Mouse (Mus musculus): ENCODE measurements around the gene Prkar2b. TPM values are rescaled to one million over a fixed set of nuclear protein-coding genes. Genes with fewer than 3 reads are reported as not detected.

Prkar2b gene
- polyA plus RNA-seq, 1 experiment from 2014 or later, result 36.2 TPM

GRCm38 (mm10) chr12:32087339-32087738 is 26.2 kb upstream of the Prkar2b start:
- H3K27ac ChIP-seq (replicated peaks), result no peak overlapping the region
- H3K36me3 ChIP-seq, result no peaks in the 10 kb centered on the region
- H3K4me2 ChIP-seq (replicated peaks), result no peak overlapping the region
- no peaks in the 10 kb centered on the region for H3K27me3 ChIP-seq
- no peak overlapping the region for H3K9ac ChIP-seq
- H3K4me1 ChIP-seq, result no peaks in the 10 kb centered on the region
- no peak for ATAC-seq (ENCODE audit: insufficient number of reproducible peaks, low FRiP score, low TSS enrichment, low read depth)
- WGBS, result 75% methylated on average over 8 of the region's 8 CpGs
- no peak overlapping the region for H3K4me3 ChIP-seq (replicated peaks)
- H3K9me3 ChIP-seq (replicated peaks), result no peaks in the 10 kb centered on the region

- Histone ChIP-seq H3K9me3 (replicated peaks) (no peaks in the 10 kb centered on the region), H3K9ac (no peak overlapping the region), H3K4me3 (replicated peaks) (no peak overlapping the region), H3K27ac (replicated peaks) (no peak overlapping the region), H3K27me3 (no peaks in the 10 kb centered on the region), H3K36me3 (no peaks in the 10 kb centered on the region), H3K4me1 (no peaks in the 10 kb centered on the region), H3K4me2 (replicated peaks) (no peak overlapping the region)
- ATAC-seq (ENCODE audit: insufficient number of reproducible peaks, low FRiP score, low TSS enrichment, low read depth), result no peak
- 66% methylated on average over 3 of the region's 3 CpGs for WGBS
These were observed 25.8 kb upstream of the Prkar2b start for GRCm38 (mm10) chr12:32086874-32087273.

- no peaks in the 10 kb centered on the region for H3K36me3 ChIP-seq
- WGBS, result 57% methylated on average over 3 of the region's 3 CpGs
- no peak for ATAC-seq (ENCODE audit: insufficient number of reproducible peaks, low FRiP score, low TSS enrichment, low read depth)
- H3K4me1 ChIP-seq, result no peaks in the 10 kb centered on the region
- H3K9ac ChIP-seq, result no peak overlapping the region
- H3K9me3 ChIP-seq (replicated peaks), result no peaks in the 10 kb centered on the region
- no peak overlapping the region for H3K27ac ChIP-seq (replicated peaks)
- no peak overlapping the region for H3K4me2 ChIP-seq (replicated peaks)
- H3K4me3 ChIP-seq (replicated peaks), result no peak overlapping the region
- no peaks in the 10 kb centered on the region for H3K27me3 ChIP-seq
These were observed 24.8 kb upstream of the Prkar2b start for GRCm38 (mm10) chr12:32085856-32086255.

GRCm38 (mm10) chr12:32085189-32085588 is 24.1 kb upstream of the Prkar2b start:
- no peaks in the 10 kb centered on the region for H3K9me3 ChIP-seq (replicated peaks)
- ATAC-seq (ENCODE audit: insufficient number of reproducible peaks, low FRiP score, low TSS enrichment, low read depth), result no peak
- no peaks in the 10 kb centered on the region for H3K4me1 ChIP-seq
- H3K36me3 ChIP-seq, result no peaks in the 10 kb centered on the region
- no peak overlapping the region for H3K9ac ChIP-seq
- no peak overlapping the region for H3K27ac ChIP-seq (replicated peaks)
- H3K4me3 ChIP-seq (replicated peaks), result no peak overlapping the region
- no peaks in the 10 kb centered on the region for H3K27me3 ChIP-seq
- H3K4me2 ChIP-seq (replicated peaks), result no peak overlapping the region

GRCm38 (mm10) chr12:32084601-32085000 is 23.5 kb upstream of the Prkar2b start:
- H3K36me3 ChIP-seq, result no peaks in the 10 kb centered on the region
- no peak overlapping the region for H3K9ac ChIP-seq
- H3K27me3 ChIP-seq, result no peaks in the 10 kb centered on the region
- no peak overlapping the region for H3K4me3 ChIP-seq (replicated peaks)
- no peaks in the 10 kb centered on the region for H3K9me3 ChIP-seq (replicated peaks)
- no peaks in the 10 kb centered on the region for H3K4me1 ChIP-seq
- no peak for ATAC-seq (ENCODE audit: insufficient number of reproducible peaks, low FRiP score, low TSS enrichment, low read depth)
- no peak overlapping the region for H3K4me2 ChIP-seq (replicated peaks)
- no peak overlapping the region for H3K27ac ChIP-seq (replicated peaks)
- WGBS, result 45% methylated on average over 5 of the region's 5 CpGs

- H3K4me2 ChIP-seq (replicated peaks), result no peak overlapping the region
- H3K36me3 ChIP-seq, result no peaks in the 10 kb centered on the region
- no peak overlapping the region for H3K27ac ChIP-seq (replicated peaks)
- ATAC-seq (ENCODE audit: insufficient number of reproducible peaks, low FRiP score, low TSS enrichment, low read depth), result no peak
- H3K27me3 ChIP-seq, result no peaks in the 10 kb centered on the region
- no peak overlapping the region for H3K9ac ChIP-seq
- no peaks in the 10 kb centered on the region for H3K4me1 ChIP-seq
- no peaks in the 10 kb centered on the region for H3K9me3 ChIP-seq (replicated peaks)
- H3K4me3 ChIP-seq (replicated peaks), result no peak overlapping the region
- WGBS, result 81% methylated on average over 9 of the region's 9 CpGs
These were observed 19.6 kb upstream of the Prkar2b start for GRCm38 (mm10) chr12:32080692-32081091.

- Histone ChIP-seq H3K36me3 (no peaks in the 10 kb centered on the region), H3K9ac (no peak overlapping the region), H3K4me2 (replicated peaks) (no peak overlapping the region), H3K27ac (replicated peaks) (no peak overlapping the region), H3K27me3 (no peaks in the 10 kb centered on the region), H3K4me3 (replicated peaks) (no peak overlapping the region), H3K4me1 (no peaks in the 10 kb centered on the region), H3K9me3 (replicated peaks) (no peaks in the 10 kb centered on the region)
- WGBS, result 96% methylated on average over 6 of the region's 6 CpGs
- ATAC-seq (ENCODE audit: insufficient number of reproducible peaks, low FRiP score, low TSS enrichment, low read depth), result no peak
These were observed 16.3 kb upstream of the Prkar2b start for GRCm38 (mm10) chr12:32077403-32077802.

GRCm38 (mm10) chr12:32075831-32076715 is 15.0 kb upstream of the Prkar2b start:
- Histone ChIP-seq H3K27ac (replicated peaks) (no peak overlapping the region), H3K4me1 (no peaks in the 10 kb centered on the region), H3K4me3 (replicated peaks) (no peak overlapping the region), H3K9ac (no peak overlapping the region), H3K9me3 (replicated peaks) (no peaks in the 10 kb centered on the region), H3K27me3 (no peaks in the 10 kb centered on the region), H3K36me3 (no peaks in the 10 kb centered on the region), H3K4me2 (replicated peaks) (no peak overlapping the region)
- 60% methylated on average over 10 of the region's 10 CpGs for WGBS
- ATAC-seq (ENCODE audit: insufficient number of reproducible peaks, low FRiP score, low TSS enrichment, low read depth), result no peak

GRCm38 (mm10) chr12:32074271-32074670 is 13.2 kb upstream of the Prkar2b start:
- H3K4me1 ChIP-seq, result no peaks in the 10 kb centered on the region
- no peak overlapping the region for H3K9ac ChIP-seq
- WGBS, result 77% methylated on average over 6 of the region's 6 CpGs
- no peak for ATAC-seq (ENCODE audit: insufficient number of reproducible peaks, low FRiP score, low TSS enrichment, low read depth)
- no peaks in the 10 kb centered on the region for H3K27me3 ChIP-seq
- no peak overlapping the region for H3K4me3 ChIP-seq (replicated peaks)
- H3K27ac ChIP-seq (replicated peaks), result no peak overlapping the region
- H3K9me3 ChIP-seq (replicated peaks), result no peaks in the 10 kb centered on the region
- no peaks in the 10 kb centered on the region for H3K36me3 ChIP-seq
- no peak overlapping the region for H3K4me2 ChIP-seq (replicated peaks)

- no peaks in the 10 kb centered on the region for H3K9me3 ChIP-seq (replicated peaks)
- no peaks in the 10 kb centered on the region for H3K27me3 ChIP-seq
- no peak overlapping the region for H3K4me2 ChIP-seq (replicated peaks)
- H3K36me3 ChIP-seq, result no peaks in the 10 kb centered on the region
- no peaks in the 10 kb centered on the region for H3K4me1 ChIP-seq
- WGBS, result 38% methylated on average over 5 of the region's 5 CpGs
- no peak overlapping the region for H3K4me3 ChIP-seq (replicated peaks)
- ATAC-seq (ENCODE audit: insufficient number of reproducible peaks, low FRiP score, low TSS enrichment, low read depth), result no peak
- no peak overlapping the region for H3K9ac ChIP-seq
- no peak overlapping the region for H3K27ac ChIP-seq (replicated peaks)
These were observed 4.9 kb upstream of the Prkar2b start for GRCm38 (mm10) chr12:32066004-32066403.

- Histone ChIP-seq H3K9ac (peak overlapping the region; percentile 89), H3K4me2 (replicated peaks) (peak overlapping the region; percentile 87)
- 1% methylated on average over 66 of the region's 66 CpGs for WGBS
These were observed 628 bp downstream of the Prkar2b start for GRCm38 (mm10) chr12:32060247-32061089.

More at GRCm38 (mm10) chr12:32060247-32061089, 628 bp downstream of the Prkar2b start:
- Histone ChIP-seq H3K27me3 (no peaks in the 10 kb centered on the region), H3K27ac (replicated peaks) (peak overlapping the region; percentile 94), H3K9me3 (replicated peaks) (no peaks in the 10 kb centered on the region), H3K4me1 (peaks cover 20% of the 10 kb centered on the region), H3K36me3 (no peaks in the 10 kb centered on the region), H3K4me3 (replicated peaks) (peak overlapping the region; percentile 89)
- peak; percentile 79 for ATAC-seq (ENCODE audit: insufficient number of reproducible peaks, low FRiP score, low TSS enrichment, low read depth)

Data from embryonic facial prominence, embryonic 15.5 days (tissue).